Mouse (Mus musculus): ENCODE results near the gene Fam76a.

The Fam76a gene

GRCm38 (mm10) chr4:132883561-132884063 lies 38.7 kb downstream of the Fam76a start:
- DNase-seq, result no peak

DNA sequence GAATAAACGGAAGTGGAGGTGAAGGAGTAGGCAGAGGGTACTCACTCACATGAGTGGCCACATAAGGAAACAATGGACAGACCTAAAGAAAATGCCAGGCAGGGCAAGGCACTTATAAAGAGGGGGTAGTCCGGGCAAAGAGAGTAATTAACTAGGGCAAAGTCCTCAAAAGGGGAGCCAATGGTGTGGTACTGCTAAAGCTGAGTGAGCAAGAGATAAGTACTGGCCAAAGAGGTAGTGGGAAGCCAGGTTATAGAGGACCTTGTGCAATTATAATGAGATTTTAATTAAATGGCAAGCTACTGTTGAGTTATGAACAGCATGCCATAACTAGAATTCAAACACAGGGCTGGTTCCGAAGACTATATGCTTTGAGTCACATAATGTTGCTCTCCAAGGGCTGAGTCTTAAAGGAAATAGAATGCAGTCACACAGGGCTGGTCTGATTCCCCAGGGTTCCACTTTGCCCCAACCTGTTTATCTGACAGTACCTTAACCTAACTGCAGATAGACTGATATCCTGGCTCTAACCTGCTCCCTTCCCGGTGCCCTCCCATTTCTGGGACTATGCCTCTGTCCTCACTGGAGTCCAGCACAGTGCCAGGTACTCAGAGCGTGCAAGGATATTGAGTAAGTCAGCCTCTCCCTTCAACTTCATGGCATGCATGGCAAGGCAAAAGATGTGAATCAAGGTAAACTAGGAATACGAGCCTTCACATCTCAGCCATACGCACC lies 47.8 kb downstream of the Fam76a start:
- no peak for DNase-seq

- DNase-seq, result no peak
These were observed 48.6 kb downstream of the Fam76a start for GRCm38 (mm10) chr4:132873481-132874362.

- no peak for DNase-seq
These were observed 51.2 kb downstream of the Fam76a start for GRCm38 (mm10) chr4:132871116-132871515.

DNA sequence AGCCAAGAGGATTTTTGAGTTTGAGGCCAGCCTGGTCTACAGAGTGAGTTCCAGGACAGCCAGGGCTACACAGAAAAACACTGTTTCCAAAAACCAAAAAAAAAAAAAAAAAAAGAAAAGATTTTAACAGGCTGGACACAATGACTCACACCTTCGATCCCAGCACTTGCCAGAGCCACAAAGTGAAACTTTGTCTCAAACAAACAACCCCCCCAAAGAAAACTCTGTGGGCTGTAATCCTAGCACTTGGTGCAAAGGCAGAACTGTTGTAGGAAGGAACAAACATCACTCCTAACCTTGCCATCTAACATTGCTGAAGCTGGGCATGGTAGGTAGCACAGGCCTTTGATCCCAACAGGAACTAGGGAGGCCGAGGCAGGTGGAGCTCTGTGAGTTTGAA lies 57.5 kb downstream of the Fam76a start:
- no peak for DNase-seq

GRCm38 (mm10) chr4:132863012-132863411 lies 59.3 kb downstream of the Fam76a start:
- no peak for DNase-seq

DNA sequence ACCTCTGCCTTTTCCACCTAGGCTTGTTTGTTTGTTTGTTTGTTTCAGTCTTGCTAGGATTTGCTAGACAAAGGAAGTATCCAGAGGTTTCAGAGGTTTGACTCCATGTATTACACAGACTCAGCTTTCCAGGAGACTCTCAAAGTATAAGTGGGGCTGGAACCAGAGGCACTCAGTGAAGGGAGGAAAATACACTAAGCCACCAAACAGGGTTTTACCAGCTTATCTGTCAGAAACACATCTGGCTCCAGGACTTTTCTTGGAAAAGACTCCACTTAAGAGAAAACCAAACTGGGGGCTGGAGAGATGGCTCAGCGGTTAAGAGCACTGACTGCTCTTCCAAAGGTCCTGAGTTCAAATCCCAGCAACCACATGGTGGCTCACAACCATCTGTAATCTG lies 61.5 kb downstream of the Fam76a start:
- DNase-seq, result no peak
